Mouse (Mus musculus) liver, embryonic 14.5 days (tissue): ENCODE data around the gene Cdca7l. TPM values are rescaled to one million over a fixed set of nuclear protein-coding genes. Genes with fewer than 3 reads are reported as not detected.

ENCODE experiments used
- ATAC-seq: fragments of 200-750 bp; cut with Nextera tagmentation; 2 replicates; pipeline ENCODE4 v1.8.0; 2017; ENCODE audit warnings: moderate number of reproducible peaks, mild to moderate bottlenecking, moderate library complexity; ENCODE audit not compliant: insufficient read depth
- DNase-seq, 3 experiments: peaks; one replicate each; pipeline ENCODE4 v3.0.0-alpha.2; 2012 to 2013; ENCODE audit warnings: low read depth in 3 of 3, low spot score in 3 of 3
- H3K27ac ChIP-seq: fragments of 300-500 bp; sonication (generic); 2 replicates; pipeline ENCODE4 v1.5.1; 2014; ENCODE audit warnings: moderate library complexity, mild to moderate bottlenecking, control low read depth, inconsistent platforms
- H3K27me3 ChIP-seq: fragments of 300-500 bp; sonication (generic); 2 replicates; pipeline ENCODE4 v1.6.1; 2014; ENCODE audit warnings: mild to moderate bottlenecking, low read length, moderate library complexity; ENCODE audit not compliant: control insufficient read depth, insufficient read depth
- H3K36me3 ChIP-seq: fragments of 300-500 bp; sonication (generic); replicated peaks from 2 replicates; pipeline ENCODE4 v1.6.1; 2014; ENCODE audit warnings: low read depth; ENCODE audit not compliant: control insufficient read depth, insufficient read depth
- H3K4me1 ChIP-seq, 2 experiments: fragments of 200-500 bp in 1 of 2; fragments of 300-500 bp in 1 of 2; sonication (generic) in 1 of 2; replicated peaks; 2 replicates each; pipeline ENCODE4 v1.6.1; 2012 to 2014; ENCODE audit warnings: antibody characterized with exemption in 1 of 2, inconsistent platforms in 1 of 2, low read length in 1 of 2; ENCODE audit not compliant: control insufficient read depth in 2 of 2, insufficient read depth in 2 of 2
- H3K4me2 ChIP-seq: fragments of 300-500 bp; sonication (generic); 2 replicates; pipeline ENCODE4 v1.6.1; 2014; ENCODE audit warnings: low read depth, mild to moderate bottlenecking, control low read depth, moderate library complexity
- H3K4me3 ChIP-seq, 2 experiments: fragments of 200-500 bp in 1 of 2; fragments of 300-500 bp in 1 of 2; sonication (generic) in 1 of 2; 2 replicates each; pipeline ENCODE4 v1.5.1; 2012 to 2014; ENCODE audit warnings: low read depth in 2 of 2, low read length in 2 of 2, mild to moderate bottlenecking in 2 of 2, control low read depth in 1 of 2, inconsistent platforms in 1 of 2, moderate library complexity in 1 of 2; ENCODE audit not compliant: insufficient read depth in 1 of 2
- H3K9ac ChIP-seq: fragments of 300-500 bp; sonication (generic); replicated peaks from 2 replicates; pipeline ENCODE4 v1.6.1; 2014; ENCODE audit warnings: mild to moderate bottlenecking, control low read depth, moderate library complexity
- H3K9me3 ChIP-seq: fragments of 300-500 bp; sonication (generic); 2 replicates; pipeline ENCODE4 v1.6.1; 2016; ENCODE audit warnings: low read length, mixed read lengths; ENCODE audit not compliant: control insufficient read depth
- CTCF ChIP-seq: IDR thresholded peaks from 2 replicates; pipeline ENCODE4 v1.5.1; 2016; ENCODE audit warnings: antibody characterized with exemption, low read depth, control low read depth
- EP300 ChIP-seq: IDR thresholded peaks from 2 replicates; pipeline ENCODE4 v1.6.1; 2016; ENCODE audit warnings: antibody characterized with exemption, low read depth
- WGBS: fragments of 180-500 bp; shearing (Covaris S2); extraction: QIAGEN DNeasy Blood & Tissue Kit; methylation state at CpG from one replicate; pipeline ENCODE4 v1.1.7; 2014; ENCODE audit not compliant: insufficient replicate concordance; 5-methylcytosine and 5-hydroxymethylcytosine counted together
- polyA plus RNA-seq, 2 experiments: library from polyadenylated mRNA; depleted of rRNA in 1 of 2; stranded (reverse) in 1 of 2; unstranded in 1 of 2; fragments of >200 nt; fragmentation: Nextera tagmentation in 1 of 2; extraction: Ambion mirVana in 1 of 2; gene quantifications; 2 replicates each; pipeline versions ENCODE4 v1.2.1 to v1.2.3; 2012 to 2014

Cdca7l gene
- polyA plus RNA-seq, 2 experiments = 11.0 to 15.9 TPM

DNA sequence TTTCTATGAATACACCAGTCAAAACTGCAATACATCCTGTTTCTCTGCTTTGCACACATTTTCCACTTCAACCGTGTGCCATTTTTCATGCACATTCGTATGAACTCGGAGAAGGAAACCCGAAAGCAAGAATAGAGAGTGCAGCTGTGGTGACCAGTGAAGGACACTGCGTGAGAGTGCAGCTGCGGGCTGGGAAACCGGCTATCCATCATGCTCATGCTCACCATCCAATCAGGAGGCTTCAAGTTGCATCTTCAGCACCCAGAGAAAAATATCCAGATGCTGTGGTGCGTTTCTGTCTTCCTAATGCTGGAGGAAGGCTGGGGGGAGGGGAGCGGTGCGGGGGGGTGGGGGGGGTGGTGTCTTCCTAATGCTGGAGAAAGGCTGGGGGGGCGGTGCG is 3.5 kb downstream of the Cdca7l start:
- H3K9me3 ChIP-seq = no peaks in the 10 kb centered on the region
- H3K9ac ChIP-seq = no peak overlapping the region
- no peaks in the 10 kb centered on the region for H3K36me3 ChIP-seq
- H3K27ac ChIP-seq = no peak overlapping the region
- DNase-seq = no peak
- no peak for TF ChIP-seq CTCF
- TF ChIP-seq EP300 = no peak
- ATAC-seq = no peak
- 26% methylated on average over 9 of the region's 12 CpGs for WGBS
- no peaks in the 10 kb centered on the region for H3K4me1 ChIP-seq
- H3K27me3 ChIP-seq = no peaks in the 10 kb centered on the region; the same call in 1 of the 2 replicates
- H3K4me3 ChIP-seq = no peak overlapping the region
- no peak overlapping the region for H3K4me2 ChIP-seq

DNA sequence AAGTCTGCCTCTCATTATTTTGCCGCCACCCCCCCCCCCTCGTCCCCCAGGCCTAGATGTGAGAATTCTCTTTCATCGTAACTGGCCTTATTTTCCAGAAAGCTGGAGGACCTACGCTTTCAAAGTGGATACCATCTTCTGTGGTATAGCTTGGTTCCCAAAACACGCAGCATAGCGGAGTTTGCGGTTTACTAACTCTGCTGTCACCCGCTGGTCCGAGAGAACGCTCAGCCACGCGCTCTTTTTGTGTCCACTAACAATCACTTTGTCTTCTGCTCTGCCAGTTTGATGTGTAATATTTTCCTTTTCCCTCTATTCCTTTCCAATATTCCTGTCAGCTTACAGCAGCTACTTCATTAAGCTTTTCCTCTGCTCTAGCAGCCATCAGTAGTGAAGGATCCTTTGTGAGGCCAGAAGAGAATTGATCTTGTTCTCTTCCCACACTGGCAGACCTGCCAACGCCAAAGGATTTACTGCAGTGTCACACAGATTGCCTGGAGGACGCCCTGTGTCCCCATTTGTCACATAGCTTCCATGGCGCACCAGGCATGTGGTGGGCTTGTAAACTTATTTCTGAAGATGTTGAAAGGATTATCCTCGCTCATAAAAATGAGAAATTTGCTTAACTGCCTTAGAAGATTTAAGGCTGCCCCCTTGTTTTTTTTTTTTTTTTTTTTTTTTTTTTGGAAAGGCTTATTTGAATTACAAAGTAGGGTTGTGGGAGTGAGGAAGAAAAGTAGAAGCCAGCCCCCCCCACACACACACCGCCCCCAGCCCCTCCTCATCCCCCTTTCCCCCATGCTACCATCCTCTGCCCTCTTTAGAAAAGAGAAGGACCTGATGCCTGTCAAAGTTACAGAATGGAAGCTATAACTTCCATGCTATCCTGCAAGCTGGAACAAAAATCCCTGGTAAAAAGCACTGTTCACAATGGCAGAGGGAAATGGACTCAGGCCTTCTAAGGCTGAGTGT is 4.6 kb downstream of the Cdca7l start:
- DNase-seq (no peak), ATAC-seq (no peak)
- no peaks in the 10 kb centered on the region for H3K36me3 ChIP-seq
- H3K4me3 ChIP-seq = no peak overlapping the region
- WGBS = 49% methylated on average over 17 of the region's 17 CpGs
- H3K4me1 ChIP-seq = no peaks in the 10 kb centered on the region
- TF ChIP-seq EP300 = no peak
- no peak for TF ChIP-seq CTCF
- no peak overlapping the region for H3K9ac ChIP-seq
- no peak overlapping the region for H3K27ac ChIP-seq
- H3K27me3 ChIP-seq = no peaks in the 10 kb centered on the region; the same call in 1 of the 2 replicates
- no peaks in the 10 kb centered on the region for H3K9me3 ChIP-seq
- H3K4me2 ChIP-seq = no peak overlapping the region

DNA sequence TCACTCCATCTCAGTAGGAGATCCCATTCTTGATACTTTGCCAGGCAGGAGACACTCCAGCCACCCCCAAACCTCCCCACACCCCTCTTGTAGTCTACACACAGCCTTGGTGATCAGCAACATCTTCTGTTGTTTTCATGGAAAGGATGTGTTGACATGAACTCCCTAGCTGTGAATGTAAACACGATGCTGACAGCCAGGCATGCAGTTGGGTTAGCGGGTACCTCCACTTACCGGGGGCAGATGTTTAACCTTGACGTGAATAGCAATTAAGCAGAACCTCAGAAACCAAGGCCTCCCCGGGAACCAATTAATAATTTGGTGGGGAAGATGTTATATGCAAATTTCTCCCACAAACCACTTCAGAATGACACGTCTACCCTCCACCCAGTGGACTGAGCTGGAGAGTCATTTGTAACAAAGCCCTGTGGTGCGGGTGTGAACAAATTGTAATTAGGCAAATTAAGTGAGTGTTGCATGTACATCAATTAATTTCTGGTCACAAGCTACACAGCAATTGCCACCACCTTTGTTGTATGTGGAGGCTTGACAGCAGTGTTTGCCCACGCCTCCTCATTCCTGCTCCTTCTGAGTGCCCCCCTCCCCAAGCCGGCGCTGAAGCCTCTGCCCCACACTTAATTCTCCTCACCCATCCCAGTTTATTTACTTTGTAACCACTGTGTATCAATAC is 5.4 kb downstream of the Cdca7l start:
- TF ChIP-seq CTCF (no peak), EP300 (no peak)
- Histone ChIP-seq H3K9me3 (no peaks in the 10 kb centered on the region), H3K27ac (no peak overlapping the region), H3K27me3 (no peaks in the 10 kb centered on the region; the same call in 1 of the 2 replicates), H3K36me3 (no peaks in the 10 kb centered on the region), H3K4me3 (no peak overlapping the region), H3K9ac (no peak overlapping the region), H3K4me1 (no peaks in the 10 kb centered on the region), H3K4me2 (no peak overlapping the region)
- 55% methylated on average over 10 of the region's 10 CpGs for WGBS
- ATAC-seq = no peak
- DNase-seq = no peak

DNA sequence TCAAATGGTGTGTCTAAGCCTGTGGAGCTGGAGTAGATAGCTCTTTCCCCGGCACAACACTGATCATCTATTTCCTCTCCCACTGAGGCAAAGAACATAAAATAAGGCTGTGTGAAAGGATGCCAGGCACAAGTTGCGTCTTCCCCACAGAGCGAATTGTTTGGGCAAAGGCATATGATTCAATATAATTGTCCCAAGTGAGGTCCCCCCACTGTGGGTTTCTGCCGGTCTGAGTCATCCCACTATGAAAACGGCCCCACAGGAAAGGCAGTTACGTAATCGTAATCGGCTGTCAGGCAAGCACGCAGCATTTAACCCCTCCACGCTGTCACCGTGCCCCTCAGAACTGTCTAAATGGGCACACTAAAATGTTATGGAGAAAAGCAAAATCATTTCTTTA is 6.0 kb downstream of the Cdca7l start:
- 12% methylated on average over 11 of the region's 11 CpGs for WGBS
- no peak for ATAC-seq
- Histone ChIP-seq H3K9me3 (no peaks in the 10 kb centered on the region), H3K4me3 (no peak overlapping the region), H3K36me3 (no peaks in the 10 kb centered on the region), H3K27ac (no peak overlapping the region), H3K4me1 (no peaks in the 10 kb centered on the region), H3K9ac (no peak overlapping the region), H3K4me2 (no peak overlapping the region), H3K27me3 (no peaks in the 10 kb centered on the region; the same call in 1 of the 2 replicates)
- TF ChIP-seq CTCF (no peak), EP300 (no peak)
- no peak for DNase-seq
